Mouse (Mus musculus) limb, embryonic 15.5 days (tissue): ENCODE results near the gene Gjb4. TPM values are rescaled to one million over a fixed set of nuclear protein-coding genes. Genes with fewer than 3 reads are reported as not detected.

Source experiments
- ATAC-seq: fragments of 200-750 bp; cut with Nextera tagmentation; 2 replicates; pipeline ENCODE4 v1.8.0; 2017; ENCODE audit warnings: low read depth, moderate TSS enrichment; ENCODE audit not compliant: insufficient number of reproducible peaks, low FRiP score, low TSS enrichment
- H3K27ac ChIP-seq: fragments of 300-500 bp; sonication (generic); 2 replicates; pipeline ENCODE4 v1.5.1; 2015; ENCODE audit warnings: moderate library complexity, mild to moderate bottlenecking, inconsistent platforms
- H3K27me3 ChIP-seq: fragments of 300-500 bp; sonication (generic); 2 replicates; pipeline ENCODE4 v1.6.1; 2015; ENCODE audit warnings: inconsistent platforms
- H3K36me3 ChIP-seq: fragments of 300-500 bp; sonication (generic); 2 replicates; pipeline ENCODE4 v1.6.1; 2015; ENCODE audit warnings: inconsistent platforms
- H3K4me1 ChIP-seq: fragments of 300-500 bp; sonication (generic); 2 replicates; pipeline ENCODE4 v1.6.1; 2015; ENCODE audit warnings: inconsistent platforms
- H3K4me2 ChIP-seq: fragments of 300-500 bp; sonication (generic); 2 replicates; pipeline ENCODE4 v1.6.1; 2015; ENCODE audit warnings: mild to moderate bottlenecking, inconsistent platforms
- H3K4me3 ChIP-seq: fragments of 300-500 bp; sonication (generic); 2 replicates; pipeline ENCODE4 v1.5.1; 2015; ENCODE audit warnings: mild to moderate bottlenecking, inconsistent platforms
- H3K9ac ChIP-seq: fragments of 300-500 bp; sonication (generic); 2 replicates; pipeline ENCODE4 v1.6.1; 2015; ENCODE audit warnings: inconsistent platforms
- H3K9me3 ChIP-seq: fragments of 300-500 bp; sonication (generic); 2 replicates; pipeline ENCODE4 v1.6.1; 2016; ENCODE audit warnings: inconsistent platforms
- WGBS: fragments of 180-500 bp; shearing (Covaris S2); methylation state at CpG from one replicate; pipeline ENCODE4 v1.1.7; 2015; 5-methylcytosine and 5-hydroxymethylcytosine counted together
- polyA plus RNA-seq: library from polyadenylated mRNA; unstranded; fragments of >200 nt; fragmentation: Nextera tagmentation; extraction: Ambion mirVana; gene quantifications from 2 replicates; pipeline ENCODE4 v1.2.1, GENCODE M21; 2015

The Gjb4 gene
- 3.6 and 4.6 TPM in 2 replicates for polyA plus RNA-seq

GRCm38 (mm10) chr4:127353951-127354438 is at the start of gene Gjb4:
TSS of gene Gjb4 (minus strand) at chr4:127354081.
- no peak within 1 kb of the TSS for H3K9ac ChIP-seq
- WGBS, result 37% methylated on average over 8 of the region's 8 CpGs
- H3K27ac ChIP-seq, result no peak within 1 kb of the TSS
- peaks cover 21% of the 10 kb centered on the region for H3K4me1 ChIP-seq
- no peaks in the 10 kb centered on the region for H3K9me3 ChIP-seq
- H3K36me3 ChIP-seq, result no peaks in the 10 kb centered on the region
- H3K4me2 ChIP-seq, result no peak within 1 kb of the TSS
- no peaks in the 10 kb centered on the region for H3K27me3 ChIP-seq
- ATAC-seq, result no peak
- H3K4me3 ChIP-seq, result no peak within 1 kb of the TSS

- Histone ChIP-seq H3K4me3 (no peak overlapping the region), H3K4me2 (no peak overlapping the region), H3K4me1 (no peaks in the 10 kb centered on the region; the same call in 1 of the 2 replicates), H3K9ac (no peak overlapping the region), H3K27me3 (no peaks in the 10 kb centered on the region), H3K36me3 (no peaks in the 10 kb centered on the region), H3K9me3 (no peaks in the 10 kb centered on the region), H3K27ac (no peak overlapping the region)
- WGBS, result 69% methylated on average over 3 of the region's 3 CpGs
- no peak for ATAC-seq
These were observed 48.7 kb upstream of the Gjb4 start for GRCm38 (mm10) chr4:127402614-127403013.

- no peak overlapping the region for H3K27ac ChIP-seq
- no peaks in the 10 kb centered on the region for H3K36me3 ChIP-seq
- H3K4me1 ChIP-seq, result no peaks in the 10 kb centered on the region; the same call in 1 of the 2 replicates
- H3K4me2 ChIP-seq, result no peak overlapping the region
- H3K27me3 ChIP-seq, result no peaks in the 10 kb centered on the region
- 87% methylated on average over 4 of the region's 4 CpGs for WGBS
- no peak overlapping the region for H3K9ac ChIP-seq
- no peaks in the 10 kb centered on the region for H3K9me3 ChIP-seq
- no peak overlapping the region for H3K4me3 ChIP-seq
- no peak for ATAC-seq
These were observed 48.3 kb upstream of the Gjb4 start for GRCm38 (mm10) chr4:127402166-127402565.

- Histone ChIP-seq H3K9ac (no peak overlapping the region), H3K36me3 (no peaks in the 10 kb centered on the region), H3K4me3 (no peak overlapping the region), H3K4me2 (no peak overlapping the region), H3K4me1 (no peaks in the 10 kb centered on the region; the same call in 1 of the 2 replicates), H3K27me3 (no peaks in the 10 kb centered on the region), H3K9me3 (no peaks in the 10 kb centered on the region), H3K27ac (no peak overlapping the region)
- no peak for ATAC-seq
- WGBS, result 40% methylated on average over 11 of the region's 11 CpGs
These were observed 46.6 kb upstream of the Gjb4 start for GRCm38 (mm10) chr4:127400165-127401145.

DNA sequence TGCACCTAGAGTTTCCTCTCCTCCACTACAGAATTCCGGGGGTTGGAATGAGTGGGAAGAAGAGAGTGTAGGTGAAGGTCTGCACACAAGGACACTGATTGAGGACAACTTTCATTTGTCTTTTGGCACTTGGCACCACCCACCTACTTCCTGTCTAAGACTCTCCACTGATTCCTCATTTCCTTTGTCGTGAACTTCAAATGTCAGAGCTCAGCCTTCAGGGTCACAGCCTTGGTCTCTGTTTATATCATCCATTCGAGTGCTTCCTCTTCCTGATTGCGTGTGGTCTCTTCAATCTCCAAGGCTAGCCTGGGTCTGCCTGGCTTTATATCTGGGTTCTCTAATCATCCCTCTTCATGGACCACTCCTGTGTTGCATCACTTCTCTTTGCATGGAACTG is 41.7 kb upstream of the Gjb4 start:
- no peak overlapping the region for H3K4me2 ChIP-seq
- ATAC-seq, result no peak
- WGBS, result 73% methylated on average over 4 of the region's 4 CpGs
- H3K4me1 ChIP-seq, result no peaks in the 10 kb centered on the region
- no peak overlapping the region for H3K4me3 ChIP-seq
- no peaks in the 10 kb centered on the region for H3K27me3 ChIP-seq
- no peaks in the 10 kb centered on the region for H3K9me3 ChIP-seq
- H3K27ac ChIP-seq, result no peak overlapping the region
- no peak overlapping the region for H3K9ac ChIP-seq
- no peaks in the 10 kb centered on the region for H3K36me3 ChIP-seq

DNA sequence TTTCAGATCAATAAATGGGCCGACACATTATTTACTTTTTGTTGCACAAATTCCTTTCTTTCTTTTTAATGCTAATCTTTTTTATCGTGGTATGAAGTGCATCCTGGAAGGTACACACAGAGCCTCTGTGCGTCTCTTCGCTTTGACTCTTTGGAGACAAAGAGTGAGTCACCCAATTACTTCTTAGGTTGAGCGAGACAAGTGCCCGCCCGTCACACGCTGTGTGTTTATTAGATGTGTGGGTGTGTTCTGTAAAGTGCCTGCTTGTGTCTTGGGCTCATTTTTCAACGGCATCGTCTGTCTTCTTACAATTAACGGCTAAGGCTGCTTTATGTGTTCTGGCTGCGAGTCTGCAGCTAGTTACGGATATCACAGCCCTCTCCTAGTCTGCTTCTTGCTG is 35.8 kb upstream of the Gjb4 start:
- Histone ChIP-seq H3K9ac (no peak overlapping the region), H3K9me3 (no peaks in the 10 kb centered on the region), H3K4me3 (no peak overlapping the region), H3K27me3 (no peaks in the 10 kb centered on the region), H3K36me3 (no peaks in the 10 kb centered on the region), H3K27ac (no peak overlapping the region), H3K4me2 (no peak overlapping the region), H3K4me1 (no peaks in the 10 kb centered on the region)
- ATAC-seq, result no peak
- 10% methylated on average over 13 of the region's 13 CpGs for WGBS

GRCm38 (mm10) chr4:127377344-127377743 is 23.5 kb upstream of the Gjb4 start:
- Histone ChIP-seq H3K4me2 (no peak overlapping the region), H3K27me3 (no peaks in the 10 kb centered on the region), H3K4me1 (no peaks in the 10 kb centered on the region), H3K4me3 (no peak overlapping the region), H3K9ac (no peak overlapping the region), H3K9me3 (no peaks in the 10 kb centered on the region), H3K36me3 (no peaks in the 10 kb centered on the region), H3K27ac (no peak overlapping the region)
- ATAC-seq, result no peak
- WGBS, result 25% methylated on average over 4 of the region's 4 CpGs

GRCm38 (mm10) chr4:127375541-127376177 is 21.8 kb upstream of the Gjb4 start:
- Histone ChIP-seq H3K9me3 (no peaks in the 10 kb centered on the region), H3K36me3 (no peaks in the 10 kb centered on the region), H3K27me3 (no peaks in the 10 kb centered on the region), H3K4me3 (no peak overlapping the region), H3K4me1 (peaks cover 5% of the 10 kb centered on the region; the same call in 1 of the 2 replicates), H3K9ac (no peak overlapping the region), H3K4me2 (no peak overlapping the region), H3K27ac (no peak overlapping the region)
- WGBS, result 82% methylated on average over 17 of the region's 17 CpGs
- ATAC-seq, result no peak

DNA sequence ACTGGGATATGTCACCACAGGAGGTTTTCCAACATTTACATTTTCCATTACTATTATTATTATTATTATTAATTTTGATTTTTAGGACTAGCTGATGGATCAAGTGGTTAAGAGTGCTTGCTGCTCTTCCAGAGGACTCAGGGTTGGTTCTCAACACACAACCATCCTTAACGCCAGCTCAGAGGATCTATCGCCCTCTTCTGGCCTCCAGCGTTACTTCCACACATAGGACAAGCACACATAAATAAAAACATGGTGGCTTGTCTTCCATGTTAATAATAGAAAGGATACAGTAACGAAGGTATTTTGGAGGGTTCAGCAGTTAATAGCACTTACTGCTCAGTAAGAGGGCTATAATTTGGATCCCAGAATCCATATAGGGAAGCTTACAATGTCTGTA is 20.8 kb upstream of the Gjb4 start:
- WGBS, result 83% methylated on average over 4 of the region's 4 CpGs
- Histone ChIP-seq H3K27ac (no peak overlapping the region), H3K9ac (no peak overlapping the region), H3K4me1 (peaks cover 5% of the 10 kb centered on the region; the same call in 1 of the 2 replicates), H3K4me3 (no peak overlapping the region), H3K27me3 (0 out of 2 replicates have a peak, but pooled peaks cover 2% of the 10 kb centered on the region), H3K9me3 (no peaks in the 10 kb centered on the region), H3K36me3 (no peaks in the 10 kb centered on the region), H3K4me2 (no peak overlapping the region)
- ATAC-seq, result no peak

DNA sequence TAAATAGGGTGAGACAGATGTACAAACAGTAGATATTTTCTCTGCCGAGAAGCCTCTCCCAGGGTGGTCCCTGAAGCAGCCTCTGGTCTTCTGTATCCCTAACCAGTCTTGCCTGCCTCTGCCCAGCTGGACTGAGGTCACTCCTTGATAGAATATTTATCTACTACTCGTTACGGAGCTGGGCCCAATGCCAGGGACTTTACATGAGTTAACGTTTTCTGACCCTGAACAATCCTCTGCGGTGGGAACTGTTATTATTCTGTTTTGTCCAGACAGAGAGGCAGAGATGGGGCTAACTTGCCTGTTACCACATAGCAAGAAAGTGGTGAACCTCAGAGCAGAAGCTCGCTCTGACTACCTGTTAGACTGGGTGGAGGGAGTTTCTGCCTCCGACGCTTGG is 19.6 kb upstream of the Gjb4 start:
- H3K4me3 ChIP-seq, result no peak overlapping the region
- no peaks in the 10 kb centered on the region for H3K36me3 ChIP-seq
- no peak overlapping the region for H3K27ac ChIP-seq
- 54% methylated on average over 8 of the region's 8 CpGs for WGBS
- 0 out of 2 replicates have a peak, but pooled peaks cover 2% of the 10 kb centered on the region for H3K27me3 ChIP-seq
- peaks cover 9% of the 10 kb centered on the region for H3K4me1 ChIP-seq
- no peak for ATAC-seq
- H3K9me3 ChIP-seq, result no peaks in the 10 kb centered on the region
- no peak overlapping the region for H3K9ac ChIP-seq
- no peak overlapping the region for H3K4me2 ChIP-seq

- Histone ChIP-seq H3K9ac (no peak overlapping the region), H3K27ac (no peak overlapping the region), H3K4me3 (no peak overlapping the region), H3K4me2 (no peak overlapping the region), H3K4me1 (peaks cover 10% of the 10 kb centered on the region), H3K9me3 (no peaks in the 10 kb centered on the region), H3K36me3 (no peaks in the 10 kb centered on the region), H3K27me3 (0 out of 2 replicates have a peak, but pooled peaks cover 2% of the 10 kb centered on the region)
- ATAC-seq, result no peak
- 56% methylated on average over 5 of the region's 5 CpGs for WGBS
These were observed 17.7 kb upstream of the Gjb4 start for GRCm38 (mm10) chr4:127371546-127371945.

DNA sequence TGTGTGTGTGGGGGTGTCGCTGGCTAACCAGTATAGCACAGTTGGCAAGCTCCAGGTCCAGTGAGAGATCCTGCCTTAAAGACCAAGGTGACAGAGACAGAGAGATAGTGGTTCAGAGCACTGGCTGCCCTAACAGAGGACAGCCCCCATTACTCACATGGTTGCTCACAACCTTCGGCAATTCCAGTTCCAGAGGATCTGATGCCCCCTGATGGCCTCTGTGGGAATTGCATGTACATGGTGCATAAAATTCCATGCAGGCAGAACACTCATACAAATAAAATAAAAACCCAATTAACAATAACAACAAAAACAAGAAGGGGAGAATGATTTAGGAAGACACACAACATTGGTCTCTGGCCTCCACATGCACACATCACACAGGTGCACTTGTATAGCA is 16.6 kb upstream of the Gjb4 start:
- H3K9ac ChIP-seq, result no peak overlapping the region
- H3K36me3 ChIP-seq, result no peaks in the 10 kb centered on the region
- peaks cover 15% of the 10 kb centered on the region for H3K4me1 ChIP-seq
- no peak overlapping the region for H3K4me3 ChIP-seq
- H3K4me2 ChIP-seq, result no peak overlapping the region
- no peak overlapping the region for H3K27ac ChIP-seq
- WGBS, result 55% methylated on average over 2 of the region's 2 CpGs
- H3K27me3 ChIP-seq, result 0 out of 2 replicates have a peak, but pooled peaks cover 2% of the 10 kb centered on the region
- H3K9me3 ChIP-seq, result no peaks in the 10 kb centered on the region
- no peak for ATAC-seq
